Mouse (Mus musculus) CD8-positive naive resting alpha-beta T cell, adult 2 months (primary cell): ENCODE data around the gene Smoc1.

Experiments used
- DNase-seq, 2 experiments: peaks; one replicate each; pipeline ENCODE4 v3.0.0; 2022; ENCODE audit warnings: low read depth in 2 of 2, low spot score in 2 of 2

The Smoc1 gene

DNA sequence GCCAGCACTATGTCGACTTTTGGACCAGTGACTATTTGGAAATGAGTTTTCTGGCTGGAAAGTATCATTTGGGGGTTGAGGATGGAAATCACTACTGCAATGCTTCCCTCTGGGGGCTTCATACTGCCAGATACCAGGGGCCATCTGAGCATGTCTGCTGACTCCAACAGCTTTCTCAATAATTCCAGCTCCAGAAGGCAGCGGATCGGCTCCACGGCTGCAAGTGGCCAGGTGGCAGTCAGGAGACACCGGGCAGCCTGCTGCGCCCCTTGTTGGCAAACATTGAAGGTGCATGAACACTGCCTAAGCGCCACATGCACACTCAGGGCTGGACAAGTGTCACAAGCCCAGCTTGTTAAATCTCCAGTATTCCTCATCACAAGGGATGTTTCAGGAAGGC, 2.2 kb upstream of the Smoc1 start:
- DNase-seq, result no peak

DNA sequence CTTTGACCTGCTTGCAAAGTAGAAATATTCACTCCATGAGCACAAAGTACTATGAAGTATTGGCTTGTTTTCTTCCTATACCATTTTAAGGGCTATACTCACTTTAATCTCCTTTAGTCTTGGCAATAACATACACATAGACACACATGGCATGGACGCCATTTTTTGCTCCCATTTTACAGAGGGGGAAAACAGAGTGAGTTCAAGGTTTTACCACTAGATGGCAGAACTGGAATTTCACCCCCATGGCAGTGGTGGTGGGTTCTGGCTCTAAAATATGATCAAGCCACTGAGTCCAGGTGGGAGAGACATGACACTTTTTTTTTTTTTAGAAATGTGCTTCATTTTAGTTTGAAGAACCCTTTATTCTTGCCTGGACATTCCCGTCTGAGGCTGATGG, 1.6 kb upstream of the Smoc1 start:
- DNase-seq, result no peak

DNA sequence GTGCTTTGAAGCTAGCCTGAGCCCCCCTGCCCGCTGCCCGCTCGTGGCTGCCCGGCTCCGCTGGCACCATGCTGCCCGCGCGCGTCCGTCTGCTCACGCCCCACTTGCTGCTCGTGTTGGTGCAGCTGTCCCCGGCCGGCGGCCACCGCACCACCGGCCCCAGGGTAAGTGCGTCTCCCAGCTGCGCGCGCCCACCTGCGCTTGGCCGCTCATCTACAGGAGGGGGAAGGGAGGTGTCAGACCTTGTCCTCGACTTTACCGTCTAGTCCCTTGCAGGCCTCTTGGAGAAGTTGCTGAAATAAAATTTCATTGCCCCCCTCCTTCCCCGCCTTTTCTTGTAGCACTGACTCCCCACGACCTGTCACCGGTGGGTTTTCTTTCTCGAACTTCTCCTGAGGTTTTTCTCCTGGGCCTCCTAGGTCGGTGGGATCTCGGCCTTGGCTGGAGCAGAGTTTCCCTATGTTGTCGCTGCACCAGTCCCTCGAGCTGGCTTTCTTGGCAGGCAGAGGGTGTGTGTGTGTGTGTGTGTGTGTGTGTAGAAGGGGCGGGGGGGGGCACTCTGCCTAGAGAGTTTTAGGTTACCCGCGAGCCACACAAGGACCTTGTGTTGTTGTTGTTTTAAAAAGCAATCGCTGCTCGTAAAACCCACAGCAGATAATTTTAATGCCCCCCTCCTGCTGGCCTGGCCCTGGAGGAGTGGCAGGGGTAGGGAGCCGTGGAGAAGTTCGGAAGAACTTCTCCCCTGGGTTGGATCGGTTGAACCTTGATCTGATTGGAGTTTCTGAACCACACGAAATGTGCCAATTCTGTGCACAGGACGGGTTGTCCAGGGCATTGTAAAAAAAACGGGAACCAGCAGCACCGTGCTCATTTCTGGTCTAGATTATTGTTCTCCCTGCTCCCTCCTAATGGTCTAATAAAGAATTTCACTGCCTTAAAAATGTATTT, 661 bp downstream of the Smoc1 start:
- DNase-seq, result no peak

- no peak for DNase-seq
These were observed 1.8 kb downstream of the Smoc1 start for GRCm38 (mm10) chr12:81028291-81028920.

DNA sequence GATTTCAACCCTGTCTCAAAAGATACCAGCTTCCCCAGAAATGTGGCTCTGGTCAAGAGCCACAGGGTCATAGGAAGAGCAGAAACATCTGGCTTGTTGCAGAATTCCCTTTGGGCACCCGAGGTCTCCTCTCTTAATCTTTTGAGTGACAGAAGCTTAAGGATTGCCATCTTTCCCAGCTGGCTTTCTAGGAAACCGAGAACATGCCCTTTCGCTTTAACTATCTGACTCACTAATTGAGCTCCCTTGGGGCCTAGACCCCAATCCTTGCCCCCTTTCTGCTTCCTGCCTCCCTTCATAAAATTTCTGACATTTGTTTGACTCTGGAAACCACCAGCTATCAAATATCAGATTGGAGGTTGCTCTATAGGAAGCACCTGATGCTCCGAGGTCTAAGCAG, 3.1 kb downstream of the Smoc1 start:
- DNase-seq, result no peak

DNA sequence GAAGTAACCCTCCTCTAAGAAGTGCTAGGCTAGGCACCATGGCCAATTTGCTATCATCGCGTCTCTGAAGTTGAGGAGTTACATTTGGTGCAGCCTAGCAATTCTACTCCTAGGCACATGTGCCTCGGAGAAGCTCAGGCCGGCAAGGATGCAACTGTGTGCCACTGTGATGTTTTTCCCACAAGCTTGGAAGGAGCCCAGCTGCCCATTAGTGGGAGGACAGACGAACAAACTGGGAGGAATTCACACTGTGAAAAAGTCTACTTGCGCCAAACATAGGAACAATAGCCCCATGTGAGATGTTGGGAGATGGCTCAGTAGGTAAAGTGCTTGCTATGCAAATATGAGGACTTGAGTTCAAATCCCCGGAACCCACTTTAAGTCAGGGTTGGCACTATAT, 5.0 kb downstream of the Smoc1 start:
- no peak for DNase-seq

DNA sequence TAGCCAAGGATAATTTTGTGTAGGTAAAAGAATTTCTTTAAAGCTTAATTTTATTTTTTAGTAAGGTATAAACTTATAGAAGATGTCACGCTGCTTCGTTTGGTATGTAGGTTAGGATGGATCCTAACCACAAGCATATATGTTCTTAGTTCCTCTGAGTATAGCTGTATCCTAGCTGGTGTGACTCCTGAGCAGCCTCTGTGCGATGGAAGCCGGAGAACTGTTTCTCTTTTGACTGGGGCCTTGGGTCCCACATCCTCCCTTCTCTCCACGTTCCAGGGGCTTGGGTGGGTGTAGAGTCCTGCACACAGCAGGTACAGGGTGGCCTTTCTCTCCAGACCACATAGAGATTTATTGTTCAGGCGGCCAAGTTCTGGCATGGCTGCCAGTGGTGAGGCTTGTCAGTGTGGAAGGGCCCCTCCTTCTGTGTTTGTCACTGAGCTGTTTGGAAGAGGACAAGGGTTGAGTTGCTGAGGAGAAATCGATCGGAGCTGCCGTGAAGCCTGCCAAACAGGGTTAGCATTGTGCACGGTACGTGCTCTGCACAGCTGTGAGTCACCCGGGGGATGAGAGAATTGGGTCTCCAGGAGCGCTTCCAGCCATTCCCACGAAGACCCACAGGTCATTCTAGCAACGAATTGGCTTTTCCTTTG, 6.9 kb downstream of the Smoc1 start:
- DNase-seq, result no peak

- no peak for DNase-seq
These were observed 7.4 kb downstream of the Smoc1 start for GRCm38 (mm10) chr12:81034042-81034417.

- no peak for DNase-seq
These were observed 9.2 kb downstream of the Smoc1 start for GRCm38 (mm10) chr12:81035850-81036249.

- DNase-seq, result no peak
These were observed 17.0 kb downstream of the Smoc1 start for GRCm38 (mm10) chr12:81043616-81044015.

DNA sequence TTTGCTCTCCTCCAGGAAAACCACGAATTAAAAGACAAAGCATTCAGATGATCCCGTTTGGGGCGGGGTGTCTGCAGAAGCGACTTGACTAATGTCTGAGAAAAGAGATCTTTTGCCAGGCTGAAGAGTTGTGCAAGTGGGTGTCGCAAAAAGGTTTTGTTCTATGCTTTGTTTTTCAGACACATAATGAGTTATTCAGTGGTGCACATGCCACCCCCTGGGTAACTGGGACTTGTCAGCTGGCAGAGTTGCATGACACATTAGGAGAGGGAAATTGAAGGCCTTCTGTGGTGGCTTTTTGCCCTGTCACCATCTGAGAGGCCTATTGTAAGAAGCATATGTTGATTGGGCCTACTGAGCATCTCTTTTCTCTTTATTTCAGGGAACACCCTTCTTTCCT, 20.3 kb downstream of the Smoc1 start:
- DNase-seq, result no peak

GRCm38 (mm10) chr12:81049661-81050060, 23.1 kb downstream of the Smoc1 start:
- no peak for DNase-seq

GRCm38 (mm10) chr12:81055000-81055705, 28.5 kb downstream of the Smoc1 start:
- no peak for DNase-seq

DNA sequence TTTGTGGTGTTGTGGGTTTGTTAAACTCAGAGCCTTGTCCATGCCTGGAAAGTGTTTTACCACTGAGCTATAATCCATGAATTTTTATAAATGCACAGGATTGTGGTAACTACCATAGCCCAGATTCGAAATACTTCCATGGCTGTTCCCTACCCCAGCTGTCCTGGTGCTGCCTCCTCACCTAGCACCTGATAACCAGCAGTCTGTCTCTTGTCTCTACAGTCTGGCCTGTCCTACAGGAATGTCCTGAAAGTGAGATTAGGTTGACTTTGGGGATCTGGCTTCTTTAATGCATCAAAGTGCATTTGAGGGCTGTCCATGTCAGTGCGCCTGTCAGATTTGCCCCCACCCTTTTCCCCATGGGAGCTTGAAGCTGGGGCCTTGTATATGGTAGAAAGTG, 29.2 kb downstream of the Smoc1 start:
- no peak for DNase-seq

- DNase-seq, result no peak
These were observed 31.0 kb downstream of the Smoc1 start for GRCm38 (mm10) chr12:81057619-81058018.

GRCm38 (mm10) chr12:81058561-81058960, 32.0 kb downstream of the Smoc1 start:
- DNase-seq, result no peak

DNA sequence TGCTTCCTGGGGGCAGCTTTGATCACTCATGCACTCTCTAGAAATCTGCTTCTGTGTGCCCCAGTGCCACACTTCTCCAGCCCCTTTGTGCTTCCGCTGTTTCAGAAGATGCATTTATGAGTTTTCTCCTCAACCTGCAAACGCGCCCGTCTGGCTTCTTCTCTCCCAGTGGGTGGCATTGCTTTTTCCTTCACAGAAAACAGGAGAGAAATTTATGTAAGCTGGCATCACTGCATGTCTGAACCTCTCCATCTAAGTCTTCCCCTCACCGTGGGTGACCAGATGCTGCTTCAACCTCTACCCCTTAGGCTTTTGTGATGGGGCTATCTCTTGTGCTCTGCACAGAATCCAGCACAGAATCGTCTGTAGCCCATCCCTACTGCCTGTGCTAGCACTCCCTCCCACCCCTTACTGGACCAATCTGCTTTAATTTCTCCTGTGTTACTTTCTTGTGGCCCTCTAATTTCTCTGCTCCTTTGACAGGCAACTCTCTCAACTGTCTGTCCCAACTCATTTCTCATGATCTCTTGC, 35.3 kb downstream of the Smoc1 start:
- DNase-seq, result no peak

GRCm38 (mm10) chr12:81063336-81063955, 36.8 kb downstream of the Smoc1 start:
- no peak for DNase-seq

GRCm38 (mm10) chr12:81074139-81074538, 47.5 kb downstream of the Smoc1 start:
- no peak for DNase-seq

DNA sequence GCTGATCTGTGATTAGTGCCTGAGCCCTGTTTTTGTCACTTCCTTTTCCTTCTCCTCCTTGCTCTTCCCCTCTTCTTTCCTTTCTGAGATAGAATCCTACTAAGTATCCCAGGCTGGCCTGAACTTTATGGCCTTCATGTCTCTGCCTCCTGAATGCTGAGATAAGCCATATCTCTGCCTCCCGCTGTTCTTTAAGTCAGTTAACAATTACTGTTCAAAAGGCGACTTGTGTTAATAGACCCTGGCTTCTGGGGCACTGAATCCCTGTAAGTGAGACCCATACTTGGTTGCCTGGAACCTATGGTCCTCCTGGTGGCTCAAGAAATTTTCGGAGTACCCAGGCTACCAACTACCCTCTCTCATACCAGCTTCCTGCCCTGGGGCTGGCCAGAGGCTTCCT, 48.3 kb downstream of the Smoc1 start:
- no peak for DNase-seq
